Mouse (Mus musculus) left cerebral cortex, postnatal 25 days (tissue): ENCODE results near the gene B4galnt3. TPM values are rescaled to one million over a fixed set of nuclear protein-coding genes. Genes with fewer than 3 reads are reported as not detected.
A peak's percentile ranks its signal among the peaks of the same experiment; 100 is the strongest.

Experiments used
- DNase-seq, 2 experiments: peaks; one replicate each; pipeline ENCODE4 v3.0.0; 2022; ENCODE audit warnings: low spot score in 2 of 2, mixed read lengths in 1 of 2
- intact Hi-C: fragments of 180-260 bp; cut with DNase I; formaldehyde crosslinking; loops from one replicate; pipeline ENCODE4 v1.15.1; 2025
- total RNA-seq, 2 experiments: library from RNA; stranded (reverse); gene quantifications; 2 replicates each; pipeline ENCODE4 v1.2.3; 2021

Gene B4galnt3
- total RNA-seq, 2 experiments from 2014 or later = 0.55 to 1.3 TPM

DNA sequence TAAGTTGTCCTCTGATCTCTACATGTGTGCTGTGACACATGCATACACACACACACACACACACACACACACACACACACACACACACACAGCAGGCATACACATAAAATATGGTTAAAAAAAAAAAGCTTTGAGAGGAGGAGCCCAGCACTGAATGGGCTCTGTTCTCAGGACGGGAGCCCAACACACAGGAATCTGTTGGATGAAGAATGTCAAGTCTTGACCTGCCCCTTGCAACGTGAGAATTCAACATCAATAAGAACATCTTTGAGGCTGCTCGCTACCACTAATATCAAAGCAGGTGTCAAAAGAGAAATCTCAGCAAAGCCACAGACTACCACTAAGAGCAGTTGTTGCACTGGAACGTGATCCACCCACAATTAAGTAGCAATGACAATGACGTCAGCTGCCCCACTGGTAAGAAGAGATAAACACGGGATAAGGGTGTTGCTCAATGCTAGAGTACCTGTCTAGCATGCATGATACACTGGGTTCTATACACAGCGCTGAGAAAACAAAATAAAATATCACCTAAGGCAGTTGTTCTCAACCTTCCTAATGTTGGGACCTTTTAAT, 17.4 kb downstream of the B4galnt3 start:
- intact Hi-C loops = no loop called here
- DNase-seq = no peak

DNA sequence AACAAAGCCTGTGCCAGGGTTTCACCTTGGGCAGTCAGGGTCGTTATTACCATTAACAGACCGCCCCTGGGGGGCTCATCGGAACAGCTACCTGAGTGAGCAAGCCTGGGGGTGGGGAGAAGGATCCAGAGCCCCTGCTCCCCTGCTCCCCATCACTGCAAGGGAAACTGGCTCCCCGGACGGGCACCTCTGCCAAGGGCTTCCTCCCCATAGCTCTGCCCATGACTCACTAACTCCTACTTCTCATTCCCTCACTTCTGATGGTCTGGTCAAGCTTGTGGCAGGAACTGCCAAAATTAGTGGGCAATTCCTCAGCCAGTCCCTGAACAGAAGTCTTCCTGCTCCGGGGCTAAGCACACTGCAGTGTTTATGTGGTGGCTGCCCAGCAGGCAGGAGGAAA, 19.1 kb downstream of the B4galnt3 start:
- intact Hi-C loops = no loop called here
- peak in 1 of 2 experiments; percentile 30 for DNase-seq

GRCm38 (mm10) chr6:120274887-120275286, 19.5 kb downstream of the B4galnt3 start:
- peak in 1 of 2 experiments; percentile 28 for DNase-seq
- intact Hi-C loops = no loop called here

GRCm38 (mm10) chr6:120274181-120274580, 20.2 kb downstream of the B4galnt3 start:
- intact Hi-C loops = no loop called here
- no peak for DNase-seq

GRCm38 (mm10) chr6:120264151-120264550, 30.2 kb downstream of the B4galnt3 start:
- no peak for DNase-seq
- intact Hi-C loops = no loop called here

- DNase-seq = no peak
Measured at GRCm38 (mm10) chr6:120263608-120264007, 30.8 kb downstream of the B4galnt3 start.

GRCm38 (mm10) chr6:120262886-120263531, 31.4 kb downstream of the B4galnt3 start:
- intact Hi-C loops = no loop called here
- no peak for DNase-seq

More at GRCm38 (mm10) chr6:120263608-120264007, 30.8 kb downstream of the B4galnt3 start:
- intact Hi-C loops = no loop called here

DNA sequence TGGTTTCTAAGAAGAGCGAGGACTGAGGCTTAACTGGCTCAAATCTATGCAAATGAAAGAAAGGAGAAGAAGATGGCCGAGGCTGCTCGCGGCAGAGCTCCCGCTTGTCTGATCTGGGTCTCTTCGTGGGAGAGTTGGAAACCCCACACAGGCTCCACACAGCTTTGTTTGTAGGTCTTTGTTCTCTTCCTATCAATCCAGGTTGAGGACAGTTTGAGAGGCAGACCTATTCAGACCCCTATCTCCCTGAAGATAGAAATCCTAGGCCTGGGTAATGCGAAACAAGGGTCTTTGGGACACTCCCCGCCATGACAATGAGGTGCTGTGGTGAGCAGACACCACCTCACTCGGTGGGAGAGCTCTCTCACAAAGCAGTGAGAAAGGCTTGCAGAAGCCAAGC, 34.9 kb downstream of the B4galnt3 start:
- intact Hi-C loops = no loop called here
- no peak for DNase-seq

DNA sequence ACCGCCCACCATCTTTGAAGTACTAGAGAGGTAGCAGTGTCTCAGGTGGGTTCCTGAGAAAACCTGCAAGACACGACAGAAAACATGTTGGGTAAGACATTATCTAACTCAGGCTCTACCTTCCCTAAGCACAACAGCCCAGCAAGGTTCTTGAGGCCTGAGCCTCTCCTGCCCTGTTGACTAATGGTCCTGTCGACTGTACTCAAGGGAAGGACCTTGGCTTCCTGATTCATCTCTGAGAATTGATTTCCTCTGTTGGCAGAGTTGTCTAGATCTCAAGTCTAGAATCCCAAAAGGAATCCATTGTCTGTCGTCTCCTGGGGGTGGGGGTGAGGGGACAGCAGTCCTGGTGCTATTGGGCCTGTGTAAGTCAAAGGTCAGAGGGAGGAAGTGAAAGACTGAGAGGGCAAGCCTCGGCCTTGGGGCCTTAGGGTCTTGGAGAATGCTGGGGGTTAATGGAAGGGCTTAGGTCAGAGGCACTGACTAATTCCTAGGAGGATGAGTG, 37.9 kb downstream of the B4galnt3 start:
- intact Hi-C loops = no loop called here
- no peak for DNase-seq

DNA sequence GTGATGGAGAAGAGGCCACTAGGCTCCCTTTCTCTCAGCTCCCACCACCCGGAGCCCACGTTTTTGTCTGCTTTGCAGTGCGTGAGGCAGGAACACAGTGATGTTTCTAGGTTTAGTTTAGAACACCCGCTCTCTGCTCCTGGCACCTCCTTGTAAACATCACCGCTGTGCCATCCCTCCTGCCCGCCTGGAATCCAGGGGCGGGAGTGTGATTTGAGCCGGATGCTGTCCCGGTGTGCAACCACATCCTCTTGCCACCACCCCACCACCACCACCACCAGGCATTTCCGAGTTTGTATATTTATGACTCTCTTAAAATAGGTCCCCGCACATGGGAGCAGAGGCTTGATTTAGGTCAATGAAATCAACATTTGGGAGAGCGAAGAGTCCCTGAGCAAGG, 38.7 kb downstream of the B4galnt3 start:
- DNase-seq = peak; percentile 5 to 71
- intact Hi-C loops = no loop called here

GRCm38 (mm10) chr6:120255144-120255543, 39.2 kb downstream of the B4galnt3 start:
- intact Hi-C loops = no loop called here
- DNase-seq = no peak

DNA sequence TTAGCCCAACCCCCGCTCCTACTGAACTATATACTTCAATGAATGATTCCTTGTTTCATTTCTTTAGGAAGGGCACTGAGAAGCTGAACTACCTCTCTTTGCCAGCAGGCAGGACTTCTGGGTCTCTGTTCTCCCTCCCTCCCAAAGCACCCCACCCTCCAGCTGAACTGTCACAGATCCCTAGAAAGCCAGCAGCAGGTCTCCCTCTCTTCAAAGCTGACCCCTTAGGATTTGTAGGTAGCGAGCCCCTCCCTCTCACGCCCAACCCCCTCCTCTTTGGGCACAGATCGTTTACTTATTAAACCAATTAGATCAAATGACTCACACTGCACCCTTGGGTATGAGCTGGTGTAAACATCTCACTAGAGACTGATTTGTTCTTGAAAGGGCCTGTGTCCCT, 39.7 kb downstream of the B4galnt3 start:
- intact Hi-C loops = no loop called here
- no peak for DNase-seq

DNA sequence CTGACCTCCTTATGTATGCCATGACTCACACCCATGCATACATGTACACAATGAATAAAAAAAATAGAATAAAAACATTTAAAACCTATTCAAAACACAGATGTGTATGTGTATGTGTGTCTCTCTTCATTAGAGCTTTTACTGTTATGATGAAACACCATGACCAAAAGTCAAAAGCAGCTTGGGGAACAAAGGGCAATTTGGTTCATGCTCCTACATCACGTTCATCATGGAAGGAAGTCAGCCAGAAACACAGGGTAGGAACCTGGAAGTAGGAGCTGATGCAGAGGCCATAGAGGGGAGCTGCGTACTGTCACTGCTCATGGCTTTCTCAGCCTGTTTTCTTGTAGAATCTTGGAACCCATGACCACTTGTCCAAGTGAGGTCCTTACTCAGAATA, 41.6 kb downstream of the B4galnt3 start:
- intact Hi-C loops = no loop called here
- DNase-seq = no peak

- DNase-seq = no peak
- intact Hi-C loops = no loop called here
Measured at GRCm38 (mm10) chr6:120251010-120251409, 43.3 kb downstream of the B4galnt3 start.

DNA sequence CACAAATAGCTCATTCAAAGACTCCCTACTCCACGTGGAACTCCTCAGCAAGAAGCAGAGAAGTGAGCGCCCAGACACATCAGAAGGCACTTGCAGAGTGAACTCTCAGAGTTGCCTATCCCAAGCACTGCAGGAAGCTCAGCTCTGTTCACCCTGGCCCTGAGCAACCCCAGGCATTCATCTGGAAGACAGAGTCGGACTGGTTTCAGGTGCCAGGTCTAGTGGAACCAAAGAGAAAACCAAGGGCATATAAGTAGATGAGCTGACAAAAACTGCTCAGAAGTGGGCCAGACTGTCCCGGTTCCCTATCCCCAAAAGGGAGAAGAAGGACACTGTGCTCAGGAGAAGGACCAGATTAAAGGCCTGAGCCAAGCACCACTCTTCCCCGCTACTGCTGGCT, 44.5 kb downstream of the B4galnt3 start:
- no peak for DNase-seq
- intact Hi-C loops = no loop called here

DNA sequence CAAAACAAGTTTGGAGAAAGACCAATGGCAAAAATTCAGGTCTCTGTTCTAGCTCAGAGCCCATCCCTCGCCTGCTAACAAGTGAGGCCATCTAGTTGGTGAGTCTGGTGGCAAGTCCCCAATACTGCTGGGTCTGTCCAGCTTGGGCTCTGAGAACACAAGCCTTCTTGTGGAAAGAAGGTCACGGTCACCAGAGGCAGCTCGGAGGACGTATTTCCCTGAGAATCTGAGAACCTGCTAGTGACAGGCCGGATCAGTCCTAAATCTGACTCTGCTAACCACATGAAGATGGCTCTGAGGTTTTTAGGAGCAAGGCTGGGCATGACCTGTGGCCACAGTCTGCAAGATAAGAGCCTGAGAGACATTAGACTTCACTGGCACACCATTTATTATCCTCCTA, 47.7 kb downstream of the B4galnt3 start:
- DNase-seq = no peak
- intact Hi-C loops = loop anchor here (1.0 kb wide), 1 partner anchor 27 kb away; no protein-coding TSS in a partner anchor

DNA sequence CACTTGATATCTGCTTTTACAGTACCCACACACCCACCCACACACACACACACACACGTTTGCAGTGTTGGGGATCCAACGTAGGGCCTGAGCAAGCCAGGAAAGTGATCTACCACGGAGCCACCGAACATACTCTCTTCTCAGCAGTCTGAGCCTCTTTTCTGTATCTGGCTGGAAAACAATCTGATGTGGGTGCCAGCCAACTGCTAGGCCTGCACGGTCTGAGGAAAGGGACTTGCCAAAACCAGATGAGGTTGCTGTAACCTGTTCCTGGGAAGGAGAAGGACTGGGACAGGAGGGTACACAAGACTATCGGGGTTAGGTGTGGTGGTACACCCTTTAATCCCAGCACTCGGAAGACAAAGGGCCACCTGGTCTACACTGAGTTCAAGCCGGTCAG, 51.1 kb downstream of the B4galnt3 start:
- DNase-seq = no peak
- intact Hi-C loops = no loop called here

DNA sequence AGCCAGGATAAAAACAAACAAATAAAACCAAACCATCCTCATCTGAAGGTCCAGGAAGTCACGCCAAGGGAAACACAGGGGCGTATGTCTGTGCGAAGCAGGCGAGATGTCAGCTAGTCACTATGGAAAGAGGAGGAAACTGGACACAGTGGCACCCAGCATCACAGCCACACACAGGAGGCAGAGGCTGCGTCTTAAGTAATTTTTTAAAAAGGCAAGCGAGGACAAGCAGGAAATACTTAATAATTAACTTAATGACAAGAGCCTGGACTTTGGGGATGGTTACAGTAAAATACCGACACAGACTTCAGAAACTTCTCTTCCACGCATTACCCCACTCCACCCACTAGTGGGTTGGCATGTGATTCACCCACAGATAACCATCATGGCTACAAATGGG, 51.8 kb downstream of the B4galnt3 start:
- no peak for DNase-seq
- intact Hi-C loops = no loop called here

- intact Hi-C loops = no loop called here
- no peak for DNase-seq
Measured at GRCm38 (mm10) chr6:120241453-120241852, 52.9 kb downstream of the B4galnt3 start.

DNA sequence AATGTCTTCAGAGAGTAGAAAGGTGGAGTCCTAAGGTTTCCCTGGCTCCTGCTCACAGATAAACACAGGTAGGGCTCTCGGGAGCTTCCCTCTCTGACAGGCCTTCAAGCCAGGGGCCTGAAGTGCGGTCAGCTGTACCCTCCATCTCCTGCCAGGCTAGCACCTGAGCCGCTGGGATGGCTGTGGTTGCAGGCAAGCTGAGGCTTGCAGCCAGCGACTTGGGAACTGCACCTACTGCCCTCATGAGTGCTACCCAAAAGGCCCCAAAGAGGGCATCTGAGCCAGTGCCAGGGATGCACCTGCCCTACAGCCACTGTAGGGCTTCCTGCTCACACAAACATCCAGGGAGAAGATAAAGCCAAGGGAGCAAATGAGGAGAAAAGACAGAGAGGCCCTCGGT, 53.9 kb downstream of the B4galnt3 start:
- no peak for DNase-seq
- intact Hi-C loops = no loop called here

GRCm38 (mm10) chr6:120235874-120236273, 58.5 kb downstream of the B4galnt3 start:
- DNase-seq = no peak
- intact Hi-C loops = no loop called here
